Mouse (Mus musculus) CH12.LX (cell line): Measurements from ENCODE around the gene Arpc5l. TPM values are rescaled to one million over a fixed set of nuclear protein-coding genes. Genes with fewer than 3 reads are reported as not detected.
A peak's percentile ranks its signal among the peaks of the same experiment; 100 is the strongest.

ENCODE experiments used
- DNase-seq: peaks from one replicate; pipeline ENCODE4 v3.0.0-alpha.2; 2013; ENCODE audit errors: extremely low read depth
- H3K27ac ChIP-seq: 2 replicates; pipeline ENCODE4 v1.5.1; 2012; ENCODE audit warnings: low read depth, mild to moderate bottlenecking, control low read depth, moderate library complexity; ENCODE audit not compliant: insufficient read depth
- H3K27me3 ChIP-seq: replicated peaks from 2 replicates; pipeline ENCODE3; 2012; ENCODE audit warnings: inconsistent platforms
- H3K36me3 ChIP-seq, 2 experiments: replicated peaks in 1 of 2; 2 replicates each; pipeline versions ENCODE3 to v1.6.1; 2012; ENCODE audit warnings: inconsistent platforms in 1 of 2, low read length in 1 of 2, mild to moderate bottlenecking in 1 of 2, mixed read lengths in 1 of 2, moderate library complexity in 1 of 2; ENCODE audit not compliant: control insufficient read depth in 1 of 2, insufficient read depth in 1 of 2
- H3K4me1 ChIP-seq, 2 experiments: 2 replicates each; pipeline ENCODE4 v1.6.1; 2012; ENCODE audit warnings: inconsistent platforms in 1 of 2, moderate library complexity in 1 of 2; ENCODE audit not compliant: insufficient read depth in 2 of 2, control insufficient read depth in 1 of 2
- H3K4me2 ChIP-seq: 2 replicates; pipeline ENCODE4 v1.6.1; 2012; ENCODE audit warnings: low read depth, mild to moderate bottlenecking, control low read depth; ENCODE audit not compliant: poor library complexity, insufficient read depth, severe bottlenecking
- H3K4me3 ChIP-seq, 3 experiments: fragments of 150-350 bp in 1 of 3; sonication (generic) in 1 of 3; replicated peaks in 1 of 3; 2 replicates each; pipeline versions ENCODE3 to v1.5.1; 2011 to 2012; ENCODE audit warnings: low read depth in 2 of 3, low read length in 2 of 3, mild to moderate bottlenecking in 2 of 3, moderate library complexity in 2 of 3, control low read depth in 1 of 3, improper control_type of control experiment in 1 of 3, inconsistent platforms in 1 of 3, mixed read lengths in 1 of 3; ENCODE audit not compliant: poor library complexity in 1 of 3
- H3K79me2 ChIP-seq: replicated peaks from 2 replicates; pipeline ENCODE4 v1.6.1; 2012; ENCODE audit warnings: mild to moderate bottlenecking, moderate library complexity; ENCODE audit not compliant: control insufficient read depth, poor library complexity, insufficient read depth, severe bottlenecking; ENCODE audit errors: extremely low read depth
- H3K9ac ChIP-seq: 2 replicates; pipeline ENCODE4 v1.6.1; 2012; ENCODE audit warnings: low read depth, mild to moderate bottlenecking, control low read depth, moderate library complexity; ENCODE audit not compliant: insufficient read depth
- H3K9me3 ChIP-seq: replicated peaks from 2 replicates; pipeline ENCODE3; 2012; ENCODE audit warnings: low read length, inconsistent platforms, mixed read lengths
- CHD1 ChIP-seq: IDR thresholded peaks from 2 replicates; pipeline ENCODE4 v1.6.1; 2012; ENCODE audit warnings: low read depth, low read length, improper control_type of control experiment, inconsistent platforms
- CHD2 ChIP-seq: IDR thresholded peaks from 2 replicates; pipeline ENCODE4 v1.6.1; 2011; ENCODE audit warnings: low read length, improper control_type of control experiment
- CTCF ChIP-seq, 2 experiments: IDR thresholded peaks in 1 of 2; conservative IDR thresholded peaks in 1 of 2; 2 replicates each; pipeline ENCODE4 v1.5.1; 2011 to 2012; ENCODE audit warnings: low read depth in 2 of 2, low read length in 2 of 2, improper control_type of control experiment in 1 of 2, inconsistent platforms in 1 of 2, mild to moderate bottlenecking in 1 of 2, moderate library complexity in 1 of 2
- ELF1 ChIP-seq: IDR thresholded peaks from 2 replicates; pipeline ENCODE4 v1.6.1; 2014; ENCODE audit warnings: low read depth, mild to moderate bottlenecking, inconsistent platforms, low read length, improper control_type of control experiment
- ETS1 ChIP-seq: conservative IDR thresholded peaks from 2 replicates; pipeline ENCODE4 v1.6.1; 2012; ENCODE audit warnings: low read depth, mild to moderate bottlenecking, inconsistent platforms, low read length, improper control_type of control experiment, moderate library complexity
- HCFC1 ChIP-seq: IDR thresholded peaks from 2 replicates; pipeline ENCODE4 v1.6.1; 2012; ENCODE audit warnings: low read depth, mild to moderate bottlenecking, inconsistent platforms, low read length, improper control_type of control experiment
- IRF4 ChIP-seq: IDR thresholded peaks from 2 replicates; pipeline ENCODE4 v1.6.1; 2014; ENCODE audit warnings: low read depth, mild to moderate bottlenecking, inconsistent platforms, low read length, improper control_type of control experiment
- JUN ChIP-seq: IDR thresholded peaks from 2 replicates; pipeline ENCODE4 v1.6.1; 2011; ENCODE audit warnings: low read depth, mild to moderate bottlenecking, low read length, improper control_type of control experiment, moderate library complexity; ENCODE audit not compliant: insufficient read depth
- KAT2A ChIP-seq: IDR thresholded peaks from 2 replicates; pipeline ENCODE4 v1.6.1; 2012; ENCODE audit warnings: low read length, improper control_type of control experiment, inconsistent platforms; ENCODE audit not compliant: insufficient replicate concordance
- MAZ ChIP-seq: IDR thresholded peaks from 2 replicates; pipeline ENCODE4 v1.6.1; 2012; ENCODE audit warnings: low read depth, mild to moderate bottlenecking, inconsistent platforms, low read length, improper control_type of control experiment, moderate library complexity
- MXI1 ChIP-seq: IDR thresholded peaks from 2 replicates; pipeline ENCODE4 v1.6.1; 2011; ENCODE audit warnings: mild to moderate bottlenecking, low read depth, low read length, improper control_type of control experiment
- MYC ChIP-seq: IDR thresholded peaks from 2 replicates; pipeline ENCODE4 v1.6.1; 2011; ENCODE audit warnings: low read depth, mild to moderate bottlenecking, improper control_type of control experiment, low read length
- NELFE ChIP-seq: IDR thresholded peaks from 2 replicates; pipeline ENCODE4 v1.6.1; 2011; ENCODE audit warnings: low read depth, low read length, improper control_type of control experiment
- NRF1 ChIP-seq: IDR thresholded peaks from 2 replicates; pipeline ENCODE4 v1.6.1; 2014; ENCODE audit warnings: low read depth, mild to moderate bottlenecking, inconsistent platforms, low read length, improper control_type of control experiment, moderate library complexity
- POLR2A ChIP-seq: IDR thresholded peaks from 2 replicates; pipeline ENCODE4 v1.6.1; 2011; ENCODE audit warnings: low read depth, mild to moderate bottlenecking, improper control_type of control experiment, low read length
- POLR2AphosphoS2 ChIP-seq: IDR thresholded peaks from 2 replicates; pipeline ENCODE4 v1.6.1; 2011; ENCODE audit warnings: low read depth, low read length, improper control_type of control experiment
- RAD21 ChIP-seq: IDR thresholded peaks from 2 replicates; pipeline ENCODE4 v1.6.1; 2011; ENCODE audit warnings: low read depth, mild to moderate bottlenecking, low read length, improper control_type of control experiment, moderate library complexity
- RCOR1 ChIP-seq: conservative IDR thresholded peaks from 2 replicates; pipeline ENCODE4 v1.6.1; 2012; ENCODE audit warnings: low read depth, mild to moderate bottlenecking, inconsistent platforms, low read length, improper control_type of control experiment
- SIN3A ChIP-seq: IDR thresholded peaks from 2 replicates; pipeline ENCODE4 v1.6.1; 2012; ENCODE audit warnings: low read length, improper control_type of control experiment, inconsistent platforms
- SMC3 ChIP-seq: IDR thresholded peaks from 2 replicates; pipeline ENCODE4 v1.6.1; 2011; ENCODE audit warnings: low read depth, low read length, improper control_type of control experiment
- TBP ChIP-seq: conservative IDR thresholded peaks from 2 replicates; pipeline ENCODE4 v1.6.1; 2011; ENCODE audit warnings: low read depth, low read length, improper control_type of control experiment
- TCF12 ChIP-seq: IDR thresholded peaks from 2 replicates; pipeline ENCODE4 v1.6.1; 2014; ENCODE audit warnings: low read depth, mild to moderate bottlenecking, inconsistent platforms, low read length, improper control_type of control experiment
- UBTF ChIP-seq: IDR thresholded peaks from 2 replicates; pipeline ENCODE4 v1.6.1; 2012; ENCODE audit warnings: low read depth, mild to moderate bottlenecking, inconsistent platforms, low read length, improper control_type of control experiment, moderate library complexity
- USF1 ChIP-seq: IDR thresholded peaks from 2 replicates; pipeline ENCODE4 v1.6.1; 2014; ENCODE audit warnings: low read depth, mild to moderate bottlenecking, inconsistent platforms, low read length, improper control_type of control experiment
- ZC3H11A ChIP-seq: IDR thresholded peaks from 2 replicates; pipeline ENCODE4 v1.6.1; 2012; ENCODE audit warnings: low read depth, mild to moderate bottlenecking, inconsistent platforms, low read length, improper control_type of control experiment
- ZKSCAN1 ChIP-seq: IDR thresholded peaks from 2 replicates; pipeline ENCODE4 v1.6.1; 2012; ENCODE audit warnings: low read depth, inconsistent platforms, low read length, improper control_type of control experiment, borderline replicate concordance
- ZMIZ1 ChIP-seq: IDR thresholded peaks from 2 replicates; pipeline ENCODE4 v1.6.1; 2012; ENCODE audit warnings: low read depth, mild to moderate bottlenecking, inconsistent platforms, low read length, improper control_type of control experiment
- ZNF384 ChIP-seq: IDR thresholded peaks from 2 replicates; pipeline ENCODE4 v1.6.1; 2012; ENCODE audit warnings: low read depth, low read length, improper control_type of control experiment, inconsistent platforms
- dilution Hi-C: fragments of 300-500 bp; cut with MboI; formaldehyde crosslinking; loops from 2 replicates; pipeline ENCODE4 v1.14.3; 2020; ENCODE audit warnings: low sequenced_read_pairs; ENCODE audit not compliant: extremely low pct_unique_long_range_greater_than_20kb, extremely low pct_ligation_motif_present
- in situ Hi-C: fragments of 300-500 bp; cut with MboI; formaldehyde crosslinking; loops from 3 replicates; pipeline ENCODE4 v1.14.3; 2019; ENCODE audit warnings: low sequenced_read_pairs, low pct_ligation_motif_present, low pct_unique_long_range_greater_than_20kb, mixed read lengths
- polyA plus RNA-seq: library from polyadenylated mRNA; unstranded; fragments of >175 nt; gene quantifications from 2 replicates; pipeline ENCODE4 v1.2.1, GENCODE M21; 2012; ENCODE audit warnings: low read depth; ENCODE audit not compliant: insufficient read length
- total RNA-seq, 2 experiments: library from RNA; depleted of rRNA; stranded (reverse); fragments of 300-350 nt in 1 of 2; fragments of >200 nt in 1 of 2; gene quantifications; 2 replicates each; pipeline ENCODE4 v1.2.3; 2012 to 2014

The Arpc5l gene
- total and polyA plus RNA-seq, 3 experiments = 139 to 300 (median 212) TPM

- Histone ChIP-seq H3K4me1 (peaks cover 12 to 24% of the 10 kb centered on the region in 2 experiments), H3K9ac (no peak overlapping the region), H3K79me2 (no peaks in the 10 kb centered on the region), H3K27ac (no peak overlapping the region), H3K4me3 (no peak overlapping the region), H3K4me2 (no peak overlapping the region), H3K27me3 (no peaks in the 10 kb centered on the region), H3K9me3 (no peaks in the 10 kb centered on the region), H3K36me3 (peaks cover 0 to 2% of the 10 kb centered on the region in 2 experiments)
- DNase-seq = no peak
- in situ Hi-C loops = loop anchor here (10.0 kb wide), 1 partner anchor 198 kb away; no protein-coding TSS in a partner anchor
- dilution Hi-C loops = no loop called here
- TF ChIP-seq ZC3H11A (no peak), CTCF (conservative IDR thresholded peaks at IDR 0.05 in 1 of 2, IDR thresholded peaks at IDR 0.05 in 1 of 2; ENCODE audit: low read depth in 2 of 2, low read length in 2 of 2) (no peak), SIN3A (no peak), UBTF (no peak), CHD1 (no peak), NRF1 (no peak), ZKSCAN1 (no peak), IRF4 (no peak), ZMIZ1 (no peak), ETS1 (no peak), JUN (no peak), SMC3 (no peak), ZNF384 (no peak), NELFE (no peak), TBP (no peak)
Observed at GRCm38 (mm10) chr2:38992452-38992851, 12.7 kb upstream of the Arpc5l start.

DNA sequence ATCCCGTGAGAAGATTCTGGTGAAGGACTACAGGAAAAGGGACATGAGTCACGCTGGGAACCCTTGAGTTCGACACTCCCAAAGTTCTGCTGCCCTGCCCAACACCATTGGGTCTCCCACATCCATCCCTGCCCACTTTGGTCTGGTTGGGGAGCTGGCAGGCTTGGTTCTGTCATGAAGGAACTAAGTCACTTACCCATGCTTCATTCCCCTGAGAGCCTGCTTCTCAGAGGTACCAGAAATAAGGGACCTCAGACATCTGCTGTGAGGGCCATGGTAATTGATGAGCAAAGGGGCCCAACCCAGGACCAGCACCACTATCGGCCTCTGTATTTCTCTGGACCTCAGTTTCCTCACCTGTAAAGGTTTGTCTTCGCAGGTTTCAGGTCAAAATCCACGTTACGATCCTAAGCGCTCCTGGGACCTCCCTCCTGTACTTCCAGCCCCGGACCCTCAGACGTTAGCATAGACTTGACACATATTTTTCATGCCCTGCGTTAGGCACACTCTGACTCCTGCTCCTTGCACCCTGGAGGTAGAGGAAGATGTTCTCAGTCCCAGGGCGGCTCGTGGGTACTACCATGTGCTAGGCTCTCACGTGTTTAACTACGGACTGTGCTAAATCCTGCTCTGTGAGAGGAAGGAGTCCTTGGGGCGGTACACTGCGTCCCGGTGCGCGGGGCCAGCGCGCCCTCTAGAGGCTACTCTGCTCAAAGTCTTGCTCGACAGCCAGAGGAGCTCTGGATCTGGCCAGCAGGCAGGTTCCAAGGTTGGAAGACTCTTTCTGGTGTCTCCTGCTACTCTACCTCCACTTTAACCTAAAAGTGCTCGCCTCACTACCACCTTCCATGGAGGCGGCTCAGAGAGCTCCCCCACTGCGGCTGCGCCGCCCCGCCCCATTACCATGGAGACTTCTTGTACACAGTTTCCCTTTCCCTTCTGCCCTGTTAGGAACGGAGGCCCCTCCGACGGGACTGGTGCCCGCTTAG is 7.5 kb upstream of the Arpc5l start, which contains the start of gene Wdr38:
TSS of gene Wdr38 (plus strand) at position 91 of the 989 bp plus-strand sequence.
- dilution Hi-C loops (no loop called here), in situ Hi-C loops (loop anchor here (5.0 to 10.0 kb wide), 2 partner anchors 65 to 203 kb away; partner anchors contain the start of gene Olfml2a)
- Histone ChIP-seq H3K9ac (peak within 1 kb of the TSS; percentile 61), H3K4me3 (peak within 1 kb of the TSS; percentile 56 to 76 (median 58)), H3K9me3 (no peaks in the 10 kb centered on the region), H3K27ac (peak within 1 kb of the TSS; percentile 48; the same call in 1 of the 2 replicates), H3K4me1 (peaks cover 6 to 60% of the 10 kb centered on the region in 2 experiments), H3K27me3 (no peaks in the 10 kb centered on the region), H3K36me3 (peaks cover 33 to 37% of the 10 kb centered on the region in 2 experiments), H3K4me2 (peak within 1 kb of the TSS; percentile 67), H3K79me2 (peaks cover 9% of the 10 kb centered on the region)
- peak; percentile 85 for DNase-seq
- TF ChIP-seq MAZ (peak; percentile 30; the same call in 1 of the 2 replicates), POLR2AphosphoS2 (no peak), MYC (peak; percentile 100), JUN (no peak), UBTF (no peak), POLR2A (peak; percentile 66), TBP (peak; percentile 63; the same call in 1 of the 2 replicates), IRF4 (0 out of 2 replicates have a peak, but pooled peaks have one; percentile 55), USF1 (peak; percentile 46), HCFC1 (peak; percentile 55; the same call in 1 of the 2 replicates), TCF12 (peak; percentile 58; the same call in 1 of the 2 replicates), NRF1 (peak; percentile 89), KAT2A (no peak), MXI1 (peak; percentile 98), RCOR1 (no peak), ETS1 (no peak), SIN3A (peak; percentile 90), NELFE (peak; percentile 74), CHD2 (0 out of 2 replicates have a peak, but pooled peaks have one; percentile 40), ELF1 (peak; percentile 41; the same call in 1 of the 2 replicates), SMC3 (peak; percentile 83), RAD21 (peak; percentile 99)
